Mouse (Mus musculus) layer of hippocampus, adult 9-10 months (tissue): ENCODE measurements around the gene Thrb.
A peak's percentile ranks its signal among the peaks of the same experiment; 100 is the strongest.
"Not testable (repeated sequence)": the region's sequence is repeated elsewhere in the genome, so short reads cannot be mapped to it uniquely, and the experiment has no call there.

Experiments
- DNase-seq: peaks from one replicate; pipeline ENCODE4 v3.0.0; 2022; ENCODE audit warnings: low spot score

Gene Thrb

DNA sequence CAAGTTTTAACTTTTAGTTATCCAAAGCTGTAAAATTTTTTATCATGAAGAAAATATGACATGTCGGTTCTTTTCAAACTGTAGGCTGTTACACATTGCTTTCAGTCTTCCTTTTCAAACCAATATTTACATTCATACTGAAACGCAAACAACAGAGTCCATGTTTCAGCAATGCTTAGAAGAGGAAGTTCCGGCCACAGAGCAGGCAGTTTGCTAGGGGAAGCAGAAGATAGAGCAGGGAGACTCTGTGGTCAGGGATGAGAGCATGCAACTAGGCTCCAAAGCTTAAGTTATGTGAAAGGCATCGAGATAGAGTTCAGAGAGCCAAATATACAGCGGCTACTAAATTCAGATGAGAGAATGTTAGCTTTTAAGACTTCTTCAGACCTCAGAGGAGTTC lies 219.4 kb downstream of the Thrb start:
- no peak for DNase-seq

DNA sequence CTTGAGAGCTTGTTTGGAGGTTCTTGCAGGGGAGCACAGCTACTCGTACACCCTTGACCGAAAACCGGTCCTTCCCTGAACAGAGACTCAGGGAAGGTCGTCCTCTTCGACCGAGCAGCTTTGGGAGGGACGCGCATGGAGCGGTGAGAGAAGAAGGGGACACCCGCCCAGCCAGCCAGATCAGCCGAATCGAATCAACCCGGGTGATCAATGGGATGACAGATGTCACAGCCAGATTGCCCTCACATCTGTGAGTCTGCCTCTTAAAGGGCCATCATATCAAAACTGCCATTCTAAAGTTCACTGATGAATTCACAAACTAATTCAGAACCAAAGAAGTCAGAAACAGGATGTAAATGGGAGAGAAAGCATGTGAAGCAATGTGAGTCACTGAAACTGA lies 224.8 kb downstream of the Thrb start:
- DNase-seq = no peak

DNA sequence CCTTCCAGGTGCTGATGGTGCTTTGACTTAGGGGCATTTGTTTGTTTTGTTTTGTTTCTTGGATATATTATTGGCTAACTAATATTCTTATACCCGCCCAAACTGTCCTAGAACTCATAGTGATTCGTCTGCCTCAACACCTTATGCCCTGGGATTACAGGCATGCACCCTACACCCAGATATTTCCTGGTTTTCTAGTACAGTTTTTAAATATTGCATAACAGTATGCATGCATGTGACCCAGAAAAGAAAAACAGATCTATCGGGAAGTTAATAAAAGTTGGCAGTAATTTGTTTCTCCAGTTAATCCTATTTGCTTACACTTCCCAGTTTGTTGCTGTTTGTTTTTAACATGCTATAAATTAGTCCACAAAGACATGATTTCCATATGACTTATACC lies 225.3 kb downstream of the Thrb start:
- no peak for DNase-seq

DNA sequence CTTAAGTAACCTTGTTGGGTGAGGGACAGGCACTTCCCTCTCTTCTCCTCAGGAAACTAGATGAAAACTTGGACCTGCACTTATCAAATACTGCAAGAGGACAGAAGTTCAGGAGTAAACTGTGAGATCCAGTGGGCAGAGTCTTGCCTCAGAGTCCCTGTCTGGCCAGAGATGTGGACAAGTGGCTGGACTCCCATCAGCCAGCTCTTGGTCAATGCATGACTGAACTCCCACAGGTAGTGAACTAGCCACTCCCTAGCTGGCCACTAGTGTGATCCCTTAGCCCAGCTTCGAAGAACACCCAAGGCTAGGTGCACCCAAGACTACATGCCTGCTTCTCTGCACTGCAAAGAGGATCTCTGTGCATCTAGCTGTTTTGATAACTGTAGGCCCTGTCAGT lies 234.7 kb downstream of the Thrb start:
- no peak for DNase-seq

DNA sequence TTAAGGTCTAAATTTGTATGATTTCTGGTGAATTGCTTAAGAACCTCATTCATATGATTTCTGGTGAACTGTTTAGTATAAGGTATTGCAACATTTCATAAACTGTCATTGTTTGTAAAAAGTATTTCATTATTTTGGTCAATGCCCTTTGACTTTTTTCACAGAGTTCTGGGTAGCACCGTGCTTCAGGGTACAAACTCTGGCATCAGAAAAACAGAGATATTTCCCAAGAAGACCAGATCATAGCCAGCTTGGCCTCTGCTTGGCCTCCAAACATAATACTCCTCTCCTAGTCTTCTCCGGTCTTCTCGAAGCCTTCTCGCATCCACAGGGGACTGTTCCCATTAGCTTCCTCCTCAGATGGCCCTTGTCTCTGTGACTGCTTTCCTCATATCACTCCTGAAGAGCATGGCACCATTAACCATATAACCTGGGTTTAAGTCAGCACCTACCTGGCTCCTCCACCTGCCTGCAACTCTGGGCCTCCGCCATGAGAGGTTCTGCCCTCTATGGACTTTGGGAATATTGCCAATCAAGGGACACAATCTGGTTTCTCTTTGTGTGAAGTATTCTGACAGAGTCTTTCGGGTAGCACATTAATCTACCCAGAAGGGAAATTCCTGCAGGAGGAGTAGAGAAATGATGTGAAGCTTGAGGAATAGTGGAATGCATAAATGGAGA lies 239.8 kb downstream of the Thrb start:
- no peak for DNase-seq

DNA sequence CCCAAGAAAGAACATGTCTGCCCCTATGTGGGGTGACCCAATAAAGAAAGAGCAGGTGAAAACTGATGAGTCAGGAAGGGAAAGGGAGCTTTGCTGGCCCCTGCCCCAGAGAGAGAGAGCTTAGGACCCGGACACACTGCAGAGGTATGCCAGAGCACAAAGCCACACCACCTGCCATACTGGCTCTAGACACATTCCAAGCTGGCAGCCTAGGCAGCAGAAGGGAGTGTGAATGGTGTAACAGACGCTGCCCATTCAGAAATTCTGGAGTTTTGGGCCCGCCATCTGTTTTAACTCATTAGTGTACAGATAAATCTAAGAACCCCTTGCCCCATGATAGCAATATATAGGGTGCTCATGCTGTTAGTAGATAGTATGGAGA lies 240.3 kb downstream of the Thrb start:
- no peak for DNase-seq

DNA sequence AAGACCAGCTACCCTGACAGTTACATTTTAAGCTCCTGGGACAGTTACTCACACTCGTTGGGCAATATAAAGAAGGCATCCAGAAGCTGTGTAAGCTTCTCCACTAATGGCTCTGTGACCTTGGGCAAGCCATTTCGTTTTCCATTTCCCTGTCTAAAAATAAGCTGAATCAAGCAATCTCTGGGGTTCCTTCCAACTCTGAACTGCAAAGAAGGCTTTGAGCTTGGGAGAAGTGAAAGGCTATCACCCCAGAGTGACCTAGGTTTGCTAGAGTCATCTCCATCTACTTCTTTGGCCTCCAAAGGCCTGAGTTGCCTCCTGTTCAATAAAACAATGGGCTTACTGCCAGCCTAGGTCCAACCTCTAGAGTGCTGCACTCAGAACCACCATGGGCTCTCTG lies 242.4 kb downstream of the Thrb start:
- DNase-seq = no peak

DNA sequence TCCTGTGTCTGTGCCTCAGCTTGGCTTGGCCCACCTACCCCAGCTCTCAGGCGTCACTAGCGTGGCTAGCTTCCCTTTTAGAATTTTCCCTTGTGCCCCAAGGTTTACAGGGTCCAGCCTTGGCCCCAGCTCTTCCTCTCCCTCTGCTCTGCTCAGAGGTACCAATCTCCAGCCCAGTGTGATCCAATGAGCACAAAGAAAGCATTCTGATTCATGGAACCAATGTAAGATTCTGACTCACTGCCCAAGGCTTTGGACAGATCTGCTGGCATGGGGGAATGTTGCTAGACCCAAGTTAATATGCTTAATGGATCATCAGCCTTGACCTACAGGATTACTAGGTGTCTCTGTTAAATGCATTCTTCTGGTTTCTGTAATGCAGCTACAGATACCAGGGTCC lies 243.1 kb downstream of the Thrb start:
- no peak for DNase-seq

DNA sequence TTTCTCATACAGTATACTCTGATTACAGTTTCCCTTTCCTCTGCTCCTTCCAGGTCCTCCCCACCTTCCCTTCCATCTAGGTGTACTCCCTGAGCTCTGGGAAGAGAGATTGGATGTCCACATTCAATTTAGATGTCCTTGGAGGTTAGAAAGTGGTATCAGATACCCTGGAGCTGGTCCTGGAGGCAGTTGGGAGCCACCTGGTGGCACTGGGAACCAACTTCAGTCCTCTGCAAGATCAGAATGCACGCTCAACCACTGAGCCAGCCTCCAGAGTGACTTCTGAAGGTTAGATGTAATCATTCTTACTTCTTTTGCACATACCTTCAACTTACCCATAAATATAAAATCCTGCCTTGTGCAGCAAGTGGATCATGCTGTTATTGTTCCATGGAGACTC lies 244.5 kb downstream of the Thrb start:
- DNase-seq = no peak

DNA sequence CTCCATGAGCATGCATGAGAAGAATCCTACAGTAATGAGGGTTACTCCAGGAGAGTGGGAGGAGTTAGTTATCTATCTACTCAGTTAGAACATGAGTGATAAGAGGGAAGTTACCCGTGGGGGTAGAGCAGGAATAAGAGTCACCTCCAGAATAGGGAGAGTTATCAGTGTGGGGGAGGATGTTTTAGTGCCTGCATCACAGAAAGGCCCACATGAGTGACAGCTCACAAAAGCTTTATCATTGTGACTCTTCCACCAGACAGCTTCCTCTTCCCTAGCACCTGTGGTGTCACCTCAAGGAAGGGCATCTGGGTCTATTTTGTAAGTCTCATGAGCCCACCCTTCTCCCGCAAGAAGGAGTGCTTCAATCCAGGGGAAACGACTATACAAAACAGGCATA lies 245.6 kb downstream of the Thrb start:
- DNase-seq = no peak

DNA sequence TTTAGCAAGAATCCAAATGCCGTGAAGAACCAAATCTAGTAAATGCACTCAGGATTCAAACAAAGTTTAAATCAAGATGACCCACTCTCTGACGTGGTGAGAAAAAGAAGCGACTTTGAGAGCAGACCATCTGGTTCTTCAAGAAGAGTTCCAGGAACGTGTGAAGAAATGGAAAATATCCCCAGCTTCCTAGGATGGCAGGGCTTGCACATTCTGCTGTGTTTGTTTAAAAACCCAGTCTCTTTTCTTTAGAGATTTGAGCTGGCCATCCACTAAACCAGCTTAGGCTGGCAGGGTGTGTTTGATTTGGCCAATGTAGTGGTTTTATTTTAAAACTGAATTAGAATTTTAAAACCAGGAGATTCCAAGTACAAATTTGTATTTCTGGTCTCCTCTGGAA lies 246.9 kb downstream of the Thrb start:
- no peak for DNase-seq

DNA sequence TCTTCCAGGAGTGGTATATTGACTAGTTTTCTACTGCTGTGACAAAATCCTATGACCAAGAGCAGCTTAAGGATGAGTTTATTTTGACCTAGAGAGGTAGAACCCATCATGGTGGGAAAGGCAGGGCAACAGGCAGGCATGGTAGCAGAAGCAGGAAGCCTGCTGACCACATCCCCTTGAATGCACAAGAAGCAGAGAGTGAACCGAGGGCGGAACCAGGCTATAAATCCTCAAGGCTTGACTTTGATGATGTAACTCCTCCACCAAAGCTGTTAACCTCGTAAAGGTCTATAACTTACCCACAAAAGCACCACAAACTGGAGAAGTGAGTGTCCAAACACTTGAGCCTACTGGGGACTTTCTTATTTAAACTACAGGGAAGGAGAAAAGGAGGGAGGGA lies 251.1 kb downstream of the Thrb start:
- DNase-seq = no peak

DNA sequence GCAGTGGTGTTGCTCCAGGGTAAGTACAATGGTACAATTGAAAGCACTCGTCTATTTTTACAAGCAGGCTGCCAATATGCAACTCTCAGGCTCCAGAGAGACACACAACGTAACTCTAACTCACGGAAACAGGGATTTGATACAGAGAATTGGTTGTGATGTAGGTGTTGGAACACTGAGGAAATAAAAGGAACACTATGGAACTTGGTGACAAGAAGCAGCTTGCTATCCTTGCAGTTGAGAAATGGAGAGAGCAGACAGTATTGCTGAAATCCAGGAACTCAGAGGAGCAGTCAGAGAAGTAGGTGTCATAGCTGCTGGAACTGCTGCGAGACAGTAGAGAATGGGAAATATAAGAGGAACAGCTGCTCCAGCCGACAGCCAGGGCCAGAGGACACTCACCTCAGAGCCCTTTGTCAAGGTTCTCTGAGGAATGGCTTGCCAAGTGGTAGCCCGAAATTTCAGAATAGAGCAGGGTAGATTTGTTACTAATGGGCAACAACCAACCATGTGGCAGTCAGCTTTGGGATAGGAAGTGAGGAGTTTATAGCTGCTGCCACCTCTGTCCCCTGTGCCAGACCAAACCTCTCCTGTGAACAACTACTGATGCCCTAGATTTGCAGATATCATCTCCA lies 252.6 kb downstream of the Thrb start:
- DNase-seq = no peak

DNA sequence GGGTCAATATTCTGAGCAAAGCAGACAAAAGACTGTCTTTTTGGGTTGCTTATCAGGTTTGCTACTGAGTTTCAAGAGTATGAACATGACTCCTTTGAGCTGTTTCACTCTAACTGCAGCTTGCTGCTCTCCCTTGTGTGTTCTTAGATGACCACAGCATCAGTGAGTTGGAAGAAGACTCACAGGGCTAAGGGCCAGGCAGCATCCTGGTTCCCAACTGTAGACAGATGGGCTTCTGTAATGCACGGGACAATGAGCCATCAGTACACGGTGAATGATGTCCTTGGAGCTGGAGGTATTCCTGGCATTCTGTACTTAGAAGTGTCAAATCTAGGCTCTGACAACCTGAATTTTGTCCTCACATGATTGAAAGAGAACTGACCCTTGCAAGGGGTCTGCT lies 255.5 kb downstream of the Thrb start:
- no peak for DNase-seq

DNA sequence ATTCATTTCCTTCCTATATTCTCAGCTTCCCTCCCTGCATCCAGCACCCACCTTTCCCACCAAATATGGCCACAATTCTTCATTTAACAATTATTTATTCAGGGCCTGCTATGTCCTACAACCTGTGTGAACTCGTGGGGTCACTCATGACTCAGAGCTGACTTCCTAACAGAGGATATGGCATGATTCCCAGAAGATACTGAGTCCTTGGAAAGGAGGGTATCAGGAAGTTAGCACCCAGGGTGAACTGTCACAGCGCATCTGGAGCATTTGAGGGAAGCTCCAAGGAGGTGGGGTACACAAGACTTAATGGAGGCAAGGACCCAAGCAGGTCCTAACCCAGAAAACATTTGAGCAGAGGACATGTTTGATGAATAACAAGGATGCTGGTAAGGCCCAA lies 256.6 kb downstream of the Thrb start:
- DNase-seq = no peak

DNA sequence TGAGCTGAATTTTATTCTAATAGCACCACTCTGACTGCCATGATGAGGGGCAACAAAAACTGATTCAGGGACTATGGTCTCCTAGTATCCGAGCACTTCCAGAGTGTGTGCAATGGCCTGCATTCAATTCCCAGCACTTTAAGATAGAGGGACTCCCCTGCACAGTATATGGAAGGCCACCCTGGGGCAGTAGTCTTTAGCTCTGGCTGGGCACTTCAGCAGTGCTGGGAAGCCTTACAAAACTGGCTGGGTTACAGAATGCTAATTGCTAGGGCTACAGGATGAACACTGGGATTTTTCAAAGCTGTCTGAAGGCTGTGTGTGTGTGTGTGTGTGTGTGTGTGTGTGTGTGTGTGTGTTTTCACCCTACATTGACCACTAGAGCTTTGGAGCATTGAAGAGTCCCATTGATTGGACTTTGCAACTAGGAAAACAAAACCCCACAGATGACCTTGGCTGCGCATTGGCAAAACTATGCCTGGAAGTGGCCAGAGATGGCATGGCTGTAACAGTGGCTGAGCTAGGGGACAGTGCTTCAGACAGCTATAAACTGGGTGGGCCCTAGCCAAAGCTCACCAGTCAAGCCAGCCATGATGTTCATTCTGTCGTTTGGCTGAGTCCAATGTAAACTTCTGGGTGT lies 257.2 kb downstream of the Thrb start:
- no peak for DNase-seq

DNA sequence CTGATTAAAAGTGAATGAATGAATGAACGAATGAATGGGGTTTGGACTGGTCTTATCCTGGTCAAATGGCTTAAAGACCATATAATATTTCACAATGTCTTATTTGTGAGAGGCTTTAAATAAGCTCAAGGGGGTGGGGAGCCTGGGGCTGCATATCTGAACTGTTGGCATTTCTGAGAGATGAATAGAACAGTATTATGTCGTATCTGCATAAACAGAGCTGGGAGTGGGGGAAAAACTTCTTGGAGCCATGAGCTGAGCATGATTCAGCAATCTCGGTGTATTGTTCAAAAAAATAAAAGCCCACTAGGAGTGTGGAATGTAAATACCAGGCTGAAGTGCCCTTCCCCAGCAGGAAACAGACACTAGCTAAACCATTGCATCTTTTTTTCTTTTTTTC lies 257.8 kb downstream of the Thrb start:
- DNase-seq = no peak

DNA sequence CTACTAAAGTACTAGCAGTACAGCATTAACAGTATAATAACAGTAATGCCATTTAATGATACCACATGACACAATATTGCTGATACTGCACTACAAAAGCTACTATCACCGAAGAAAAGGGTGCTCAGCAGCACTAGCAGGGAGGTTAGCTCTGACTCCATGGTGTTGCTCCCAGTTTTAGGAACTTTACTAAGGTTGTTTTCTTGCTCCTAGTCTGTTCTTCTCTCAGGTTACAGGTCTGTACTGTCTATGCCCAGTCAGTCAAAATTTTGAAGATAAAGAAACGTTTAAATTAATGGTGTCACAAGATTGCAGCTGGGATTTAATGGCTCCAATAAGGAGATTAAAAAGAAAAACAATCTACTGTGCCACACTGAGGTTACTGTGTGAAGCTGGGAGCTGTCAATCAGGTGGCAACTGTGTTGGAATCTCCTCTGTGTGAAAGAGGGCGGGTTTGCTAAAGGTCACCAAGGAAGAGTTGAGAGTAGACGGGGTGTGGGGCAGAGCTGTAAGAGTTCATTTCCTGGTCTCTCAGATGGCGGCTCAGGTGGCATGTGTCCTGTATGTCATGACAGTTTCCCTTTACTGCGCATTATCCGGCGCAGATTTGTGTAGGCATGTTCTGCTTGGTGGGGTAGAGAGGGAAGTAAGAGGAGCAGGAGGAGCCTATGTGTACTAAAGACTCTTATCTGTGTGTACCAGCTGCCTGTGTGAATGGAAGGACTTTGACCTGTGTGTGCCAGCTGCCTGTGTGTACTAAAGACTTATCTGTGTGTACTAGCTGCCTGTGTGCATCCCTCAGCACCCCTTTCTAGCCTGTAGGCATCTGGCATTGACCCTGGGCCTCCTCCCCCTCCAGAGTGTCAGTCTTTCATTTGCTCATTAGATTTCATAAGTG lies 263.0 kb downstream of the Thrb start:
- DNase-seq = no peak

DNA sequence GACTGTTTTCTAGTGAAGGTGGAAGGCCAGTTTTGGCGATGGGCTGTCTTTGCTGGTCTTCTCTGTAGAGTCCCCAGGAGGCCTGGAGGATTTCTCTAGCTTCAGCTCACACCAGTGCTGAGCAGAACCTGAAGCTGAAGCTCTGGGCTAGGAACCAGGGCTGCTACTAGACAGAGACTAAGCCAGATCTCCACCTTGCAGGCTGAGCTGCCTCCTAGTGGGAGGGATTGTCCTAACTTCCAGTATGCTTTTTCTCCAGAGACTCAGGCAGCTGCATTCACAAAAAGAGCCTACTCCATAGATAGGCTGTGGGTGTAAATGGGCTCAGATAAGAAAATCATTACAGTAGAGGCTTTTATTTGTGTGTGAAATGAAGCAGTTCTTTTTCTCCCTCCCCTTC lies 267.4 kb downstream of the Thrb start:
- peak; percentile 51 for DNase-seq

DNA sequence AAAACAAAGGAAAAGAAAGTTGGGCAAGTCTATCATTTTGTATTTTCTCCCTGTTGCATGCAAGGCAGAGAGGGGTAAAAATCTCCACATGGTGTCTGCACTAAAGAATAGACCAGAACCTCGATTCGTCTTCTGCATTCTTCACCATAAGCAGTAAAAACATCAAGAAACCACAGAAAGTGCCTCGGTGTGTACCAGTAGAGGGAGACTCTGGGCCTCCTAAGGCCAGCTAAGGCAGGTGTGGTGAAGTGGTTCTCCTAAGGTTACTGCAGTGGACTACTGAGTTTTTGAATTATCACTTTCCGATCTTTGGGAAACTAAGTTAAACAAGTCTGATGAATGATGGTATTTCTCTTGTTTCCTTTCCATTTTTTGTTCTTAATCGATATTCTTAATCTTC lies 269.5 kb downstream of the Thrb start:
- no peak for DNase-seq

DNA sequence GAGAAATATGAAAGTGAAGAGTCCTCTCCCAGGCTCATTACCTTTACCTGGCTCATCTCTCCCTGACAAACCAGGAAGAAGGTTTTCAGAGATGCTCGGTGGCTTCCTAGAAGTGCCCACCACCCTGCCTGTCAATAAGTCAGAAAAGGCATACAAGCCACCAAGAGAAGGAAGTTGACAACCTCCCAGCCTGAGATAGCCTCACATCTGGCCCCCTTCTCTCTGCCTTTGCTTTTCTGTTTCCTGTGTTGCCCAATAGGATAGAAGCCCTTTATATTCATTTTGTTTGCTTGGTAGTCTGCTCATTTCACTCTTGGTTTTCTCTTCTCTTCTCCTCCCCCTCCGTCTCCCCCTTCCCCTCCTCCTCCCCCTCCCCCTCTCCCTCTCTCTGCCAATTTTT lies 273.4 kb downstream of the Thrb start:
- no peak for DNase-seq

DNA sequence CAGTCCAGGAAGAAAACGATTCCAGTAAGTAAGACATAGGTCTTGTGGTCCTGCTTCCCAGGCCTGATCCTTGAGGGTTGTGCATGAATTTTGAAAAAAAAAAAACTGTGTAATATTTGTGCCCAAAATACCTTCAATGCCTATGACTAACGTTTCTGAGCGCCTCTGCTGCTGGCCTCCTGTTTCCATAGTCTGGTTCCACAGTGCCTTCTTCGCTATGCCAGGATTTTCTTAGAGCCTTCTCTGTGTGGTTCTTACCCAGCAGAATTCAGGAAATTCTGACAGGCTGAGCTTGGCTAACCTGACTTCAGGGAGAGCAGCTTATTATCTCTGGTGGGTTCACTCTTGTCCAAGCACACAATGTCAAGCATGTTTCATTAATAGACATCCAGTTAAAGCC lies 274.7 kb downstream of the Thrb start:
- not testable (repeated sequence) for DNase-seq

DNA sequence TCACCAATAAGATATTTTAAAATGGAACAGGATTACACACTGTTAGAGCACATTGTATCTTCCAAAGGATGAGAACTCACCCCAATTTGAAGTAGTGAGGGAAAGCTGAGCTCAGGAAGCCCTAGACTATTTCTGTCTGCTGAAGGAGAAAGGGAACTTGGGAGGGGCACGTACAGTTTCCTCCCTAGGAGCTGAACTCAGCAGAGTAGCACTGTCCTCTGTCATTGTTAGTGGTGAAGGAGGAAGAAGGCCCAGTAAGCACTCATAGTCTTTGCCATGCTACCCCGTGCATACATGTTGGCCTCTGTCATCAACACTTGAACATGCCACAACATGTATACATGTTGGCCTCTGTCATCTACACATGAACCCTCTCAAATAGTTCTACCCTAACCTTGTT lies 294.0 kb downstream of the Thrb start:
- no peak for DNase-seq
